Mouse (Mus musculus): ENCODE data around the gene Gtf3c5.

Gene Gtf3c5

GRCm38 (mm10) chr2:28534436-28535262 is 48.9 kb downstream of the Gtf3c5 start:
- DNase-seq (ENCODE audit: low read depth, low spot score) = no peak

- no peak for DNase-seq (ENCODE audit: low read depth, low spot score)
Observed at GRCm38 (mm10) chr2:28533901-28534435, 49.6 kb downstream of the Gtf3c5 start.

GRCm38 (mm10) chr2:28532938-28533771 is 50.4 kb downstream of the Gtf3c5 start:
- peak; percentile 86 for DNase-seq (ENCODE audit: low read depth, low spot score)

GRCm38 (mm10) chr2:28530311-28530710 is 53.2 kb downstream of the Gtf3c5 start:
- DNase-seq (ENCODE audit: low read depth, low spot score) = no peak

GRCm38 (mm10) chr2:28529856-28530255 is 53.7 kb downstream of the Gtf3c5 start:
- no peak for DNase-seq (ENCODE audit: low read depth, low spot score)

GRCm38 (mm10) chr2:28528354-28528730 is 55.2 kb downstream of the Gtf3c5 start:
- DNase-seq (ENCODE audit: low read depth, low spot score) = no peak

- no peak for DNase-seq (ENCODE audit: low read depth, low spot score)
Observed at GRCm38 (mm10) chr2:28527436-28528353, 55.9 kb downstream of the Gtf3c5 start.

GRCm38 (mm10) chr2:28525943-28526876 is 57.3 kb downstream of the Gtf3c5 start:
- DNase-seq (ENCODE audit: low read depth, low spot score) = no peak

- no peak for DNase-seq (ENCODE audit: low read depth, low spot score)
Observed at GRCm38 (mm10) chr2:28525219-28525942, 58.2 kb downstream of the Gtf3c5 start.

- no peak for DNase-seq (ENCODE audit: low read depth, low spot score)
Observed at GRCm38 (mm10) chr2:28524406-28524805, 59.1 kb downstream of the Gtf3c5 start.

GRCm38 (mm10) chr2:28523643-28524117 is 59.9 kb downstream of the Gtf3c5 start:
- DNase-seq (ENCODE audit: low read depth, low spot score) = peak; percentile 92

- DNase-seq (ENCODE audit: low read depth, low spot score) = no peak
Observed at GRCm38 (mm10) chr2:28522166-28522565, 61.4 kb downstream of the Gtf3c5 start.

GRCm38 (mm10) chr2:28521571-28522151 is 61.9 kb downstream of the Gtf3c5 start:
- DNase-seq (ENCODE audit: low read depth, low spot score) = no peak

GRCm38 (mm10) chr2:28520581-28520980 is 63.0 kb downstream of the Gtf3c5 start:
- DNase-seq (ENCODE audit: low read depth, low spot score) = no peak

- DNase-seq (ENCODE audit: low read depth, low spot score) = peak; percentile 91
Observed at GRCm38 (mm10) chr2:28518231-28518630, 65.3 kb downstream of the Gtf3c5 start.

GRCm38 (mm10) chr2:28517206-28517909 is 66.2 kb downstream of the Gtf3c5 start:
- no peak for DNase-seq (ENCODE audit: low read depth, low spot score)
